ENCODE assay signal across 25 mouse cellular contexts in the genomic region with DNA sequence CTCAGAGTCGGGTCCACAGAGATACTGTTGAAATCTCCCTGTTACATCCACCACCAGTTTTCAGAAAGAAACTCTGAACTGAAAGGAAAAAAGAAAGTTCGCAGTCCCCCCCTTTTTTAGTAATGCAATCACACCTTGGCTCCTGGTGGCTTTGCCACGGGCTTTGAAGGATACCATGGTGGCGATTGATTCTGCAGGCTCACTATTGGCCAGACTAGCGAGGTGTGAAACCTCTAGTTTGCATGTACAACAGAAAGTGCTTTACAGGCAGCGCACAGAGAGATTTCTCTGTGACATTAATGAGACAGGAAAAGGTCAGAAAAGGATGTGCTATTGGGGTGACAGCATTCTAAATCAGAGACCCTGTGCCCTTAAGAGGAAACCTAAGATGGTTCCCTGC. TPM values are rescaled to one million over a fixed set of nuclear protein-coding genes. Genes with fewer than 3 reads are reported as not detected.
"Had no signal": no experiment of that assay in that cellular context is flagged by ENCODE, and none has a peak within 500 bp of the region (broad histone marks: within the 10 kb centered on the region; RNA-seq: fewer than 3 reads in every experiment).

No protein-coding gene starts in this region.

- ATAC-seq: hindbrain, embryonic 16.5 days; intestine, embryonic 15.5 days; intestine, postnatal 0 days had no signal

- DNase-seq: gastrocnemius, adult 2 months; gastrocnemius, postnatal 10 days; gastrocnemius, postnatal 25 days; heart, adult 18-20 months; heart, postnatal 4 days; kidney, adult 18-20 months; kidney, adult 8-10 months; kidney, postnatal 10 days; kidney, postnatal 25 days; kidney, postnatal 4 days; liver; liver, embryonic 13.5 days had no signal

RNA-seq across cellular contexts. Expression of gene Ifng, which starts 5.3 kb away (rescaled TPM):
- total RNA-seq: gastrocnemius, adult 2 months; gastrocnemius, postnatal 10 days; gastrocnemius, postnatal 25 days; gastrocnemius, postnatal 4 days; granulocyte monocyte progenitor cell, adult 5-6 weeks; heart, adult 18-20 months; heart, adult 8-10 months; heart, postnatal 25 days; heart, postnatal 4 days; layer of hippocampus, adult 2 months; layer of hippocampus, postnatal 10 days; layer of hippocampus, postnatal 25 days; left cerebral cortex, adult 2 months; left cerebral cortex, postnatal 14 days; left cerebral cortex, postnatal 36 days had no signal
